Mouse (Mus musculus): ENCODE measurements around the gene Il12a. TPM values are rescaled to one million over a fixed set of nuclear protein-coding genes. Genes with fewer than 3 reads are reported as not detected.

Gene Il12a
- total RNA-seq (2018; cell fraction: chromatin; rRNA removed) = 1 to 10 TPM in 7 of 26 experiments, under 1 TPM in 1, not detected in 18; 0.67 to 7.4 (median 2.7) TPM
- 1 to 10 TPM in 1 of 26 experiments, under 1 TPM in 9, not detected in 16; 0.15 to 2.0 (median 0.38) TPM for total RNA-seq (2018; cell fraction: cytosol; rRNA removed)
- 1 to 10 TPM in 9 of 26 experiments, under 1 TPM in 4, not detected in 13; 0.66 to 6.4 (median 1.2) TPM for total RNA-seq (2018; cell fraction: nucleus; rRNA removed)
- polyA plus RNA-seq (2018) = 0.29 TPM in 1 of 3 replicates, not detected in the others

- WGBS (ENCODE audit: missing documents) = 90% methylated on average over 4 of the region's 4 CpGs
- Histone ChIP-seq H3K79me2 (ENCODE audit: inconsistent target) (no peaks in the 10 kb centered on the region), H3K36me3 (ENCODE audit: inconsistent target) (no peaks in the 10 kb centered on the region), H3K27ac (no peak within 1 kb of the TSS), H3K4me3 (ENCODE audit: inconsistent target) (peak within 1 kb of the TSS; percentile 20; the same call in 1 of the 2 replicates)
These were observed at the start of gene Il12a for GRCm38 (mm10) chr3:68690344-68690743. TSS of gene Il12a (plus strand) at chr3:68690644.

- no peak overlapping the region for H3K27ac ChIP-seq
- no peaks in the 10 kb centered on the region for H3K79me2 ChIP-seq (ENCODE audit: inconsistent target)
- H3K36me3 ChIP-seq (ENCODE audit: inconsistent target) = no peaks in the 10 kb centered on the region
- no peak overlapping the region for H3K4me3 ChIP-seq (ENCODE audit: inconsistent target)
- WGBS (ENCODE audit: missing documents) = 55% methylated on average over 7 of the region's 7 CpGs
These were observed 47.5 kb upstream of the Il12a start for GRCm38 (mm10) chr3:68642935-68643334.

- Histone ChIP-seq H3K36me3 (ENCODE audit: inconsistent target) (no peaks in the 10 kb centered on the region), H3K27ac (no peak overlapping the region), H3K79me2 (ENCODE audit: inconsistent target) (no peaks in the 10 kb centered on the region), H3K4me3 (ENCODE audit: inconsistent target) (no peak overlapping the region)
- 20% methylated on average over 6 of the region's 6 CpGs for WGBS (ENCODE audit: missing documents)
These were observed 43.9 kb upstream of the Il12a start for GRCm38 (mm10) chr3:68646387-68647130.

- no peaks in the 10 kb centered on the region for H3K36me3 ChIP-seq (ENCODE audit: inconsistent target)
- H3K4me3 ChIP-seq (ENCODE audit: inconsistent target) = no peak overlapping the region
- no peaks in the 10 kb centered on the region for H3K79me2 ChIP-seq (ENCODE audit: inconsistent target)
- H3K27ac ChIP-seq = no peak overlapping the region
- 100% methylated on average over 3 of the region's 3 CpGs for WGBS (ENCODE audit: missing documents)
These were observed 43.2 kb upstream of the Il12a start for GRCm38 (mm10) chr3:68647282-68647681.

GRCm38 (mm10) chr3:68650251-68650650 is 40.2 kb upstream of the Il12a start:
- Histone ChIP-seq H3K79me2 (ENCODE audit: inconsistent target) (no peaks in the 10 kb centered on the region), H3K27ac (no peak overlapping the region), H3K4me3 (ENCODE audit: inconsistent target) (no peak overlapping the region), H3K36me3 (ENCODE audit: inconsistent target) (no peaks in the 10 kb centered on the region)
- WGBS (ENCODE audit: missing documents) = 94% methylated on average over 3 of the region's 3 CpGs

- no peak overlapping the region for H3K27ac ChIP-seq
- H3K4me3 ChIP-seq (ENCODE audit: inconsistent target) = no peak overlapping the region
These were observed 33.7 kb upstream of the Il12a start for GRCm38 (mm10) chr3:68656607-68657352.

GRCm38 (mm10) chr3:68657589-68658245 is 32.7 kb upstream of the Il12a start:
- Histone ChIP-seq H3K79me2 (ENCODE audit: inconsistent target) (no peaks in the 10 kb centered on the region), H3K36me3 (ENCODE audit: inconsistent target) (no peaks in the 10 kb centered on the region), H3K27ac (no peak overlapping the region), H3K4me3 (ENCODE audit: inconsistent target) (no peak overlapping the region)
- WGBS (ENCODE audit: missing documents) = 19% methylated on average over 9 of the region's 9 CpGs

More at GRCm38 (mm10) chr3:68656607-68657352, 33.7 kb upstream of the Il12a start:
- 63% methylated on average over 4 of the region's 4 CpGs for WGBS (ENCODE audit: missing documents)
- Histone ChIP-seq H3K36me3 (ENCODE audit: inconsistent target) (no peaks in the 10 kb centered on the region), H3K79me2 (ENCODE audit: inconsistent target) (no peaks in the 10 kb centered on the region)

GRCm38 (mm10) chr3:68659996-68660395 is 30.4 kb upstream of the Il12a start:
- Histone ChIP-seq H3K27ac (no peak overlapping the region), H3K36me3 (ENCODE audit: inconsistent target) (no peaks in the 10 kb centered on the region), H3K4me3 (ENCODE audit: inconsistent target) (no peak overlapping the region), H3K79me2 (ENCODE audit: inconsistent target) (no peaks in the 10 kb centered on the region)
- 100% methylated on average over 6 of the region's 6 CpGs for WGBS (ENCODE audit: missing documents)

GRCm38 (mm10) chr3:68660538-68660937 is 29.9 kb upstream of the Il12a start:
- H3K27ac ChIP-seq = no peak overlapping the region
- no peak overlapping the region for H3K4me3 ChIP-seq (ENCODE audit: inconsistent target)
- H3K79me2 ChIP-seq (ENCODE audit: inconsistent target) = no peaks in the 10 kb centered on the region
- no peaks in the 10 kb centered on the region for H3K36me3 ChIP-seq (ENCODE audit: inconsistent target)
- 77% methylated on average over 4 of the region's 4 CpGs for WGBS (ENCODE audit: missing documents)

GRCm38 (mm10) chr3:68662386-68662785 is 28.1 kb upstream of the Il12a start:
- no peaks in the 10 kb centered on the region for H3K36me3 ChIP-seq (ENCODE audit: inconsistent target)
- H3K79me2 ChIP-seq (ENCODE audit: inconsistent target) = no peaks in the 10 kb centered on the region
- H3K27ac ChIP-seq = no peak overlapping the region
- 19% methylated on average over 5 of the region's 5 CpGs for WGBS (ENCODE audit: missing documents)
- no peak overlapping the region for H3K4me3 ChIP-seq (ENCODE audit: inconsistent target)

- Histone ChIP-seq H3K4me3 (ENCODE audit: inconsistent target) (no peak overlapping the region), H3K27ac (no peak overlapping the region), H3K79me2 (ENCODE audit: inconsistent target) (no peaks in the 10 kb centered on the region), H3K36me3 (ENCODE audit: inconsistent target) (no peaks in the 10 kb centered on the region)
- 96% methylated on average over 6 of the region's 6 CpGs for WGBS (ENCODE audit: missing documents)
These were observed 26.1 kb upstream of the Il12a start for GRCm38 (mm10) chr3:68664337-68664736.

GRCm38 (mm10) chr3:68666377-68666776 is 24.1 kb upstream of the Il12a start:
- 53% methylated on average over 7 of the region's 7 CpGs for WGBS (ENCODE audit: missing documents)

GRCm38 (mm10) chr3:68667852-68668251 is 22.6 kb upstream of the Il12a start:
- no peak overlapping the region for H3K4me3 ChIP-seq (ENCODE audit: inconsistent target)
- no peaks in the 10 kb centered on the region for H3K36me3 ChIP-seq (ENCODE audit: inconsistent target)
- no peak overlapping the region for H3K27ac ChIP-seq
- WGBS (ENCODE audit: missing documents) = 100% methylated on average over 1 of the region's 1 CpGs
- no peaks in the 10 kb centered on the region for H3K79me2 ChIP-seq (ENCODE audit: inconsistent target)

More at GRCm38 (mm10) chr3:68666377-68666776, 24.1 kb upstream of the Il12a start:
- H3K27ac ChIP-seq = no peak overlapping the region
- no peak overlapping the region for H3K4me3 ChIP-seq (ENCODE audit: inconsistent target)
- no peaks in the 10 kb centered on the region for H3K79me2 ChIP-seq (ENCODE audit: inconsistent target)
- H3K36me3 ChIP-seq (ENCODE audit: inconsistent target) = no peaks in the 10 kb centered on the region

GRCm38 (mm10) chr3:68669418-68669974 is 20.9 kb upstream of the Il12a start:
- WGBS (ENCODE audit: missing documents) = 90% methylated on average over 5 of the region's 5 CpGs
- Histone ChIP-seq H3K27ac (no peak overlapping the region), H3K36me3 (ENCODE audit: inconsistent target) (no peaks in the 10 kb centered on the region), H3K79me2 (ENCODE audit: inconsistent target) (no peaks in the 10 kb centered on the region), H3K4me3 (ENCODE audit: inconsistent target) (no peak overlapping the region)
